Mouse (Mus musculus) small intestine, adult 2 months (tissue): Measurements from ENCODE around the gene Ppp1r1b.

ENCODE experiments used
- CTCF ChIP-seq: fragments of 200-500 bp; IDR thresholded peaks from 2 replicates; pipeline ENCODE4 v1.5.1; 2012; ENCODE audit warnings: low read depth, mild to moderate bottlenecking, control low read depth, inconsistent platforms, low read length, moderate library complexity, mixed read lengths; ENCODE audit not compliant: insufficient replicate concordance, insufficient read length; ENCODE audit errors: extremely low read depth
- POLR2A ChIP-seq: fragments of 200-500 bp; IDR thresholded peaks from 2 replicates; pipeline ENCODE4 v1.6.1; 2012; ENCODE audit warnings: low read depth, mild to moderate bottlenecking, control low read depth, inconsistent platforms, low read length, moderate library complexity

GRCm38 (mm10) chr11:98386596-98386995 is 38.4 kb downstream of the Ppp1r1b start:
- TF ChIP-seq POLR2A (no peak), CTCF (no peak)
